Mouse (Mus musculus): ENCODE data around the gene Wwc2.

DNA sequence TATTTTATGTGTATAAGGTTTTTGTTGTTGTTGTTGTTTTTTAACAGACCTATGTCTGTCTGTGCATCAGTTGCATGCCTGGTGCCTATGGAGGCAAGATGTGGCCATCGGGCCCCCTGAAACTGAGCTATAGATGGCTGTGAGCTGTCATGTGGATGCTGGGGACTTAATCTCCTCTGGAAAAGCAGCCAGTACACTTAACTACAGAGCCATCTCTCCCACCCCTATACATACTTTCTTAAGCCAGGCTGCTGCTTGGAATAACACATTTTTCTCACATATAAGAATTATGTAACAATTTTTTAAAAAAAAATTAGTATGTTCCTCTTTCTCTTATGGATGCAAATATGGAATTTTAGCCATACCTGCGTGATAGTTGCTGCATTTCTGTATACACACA lies 207.2 kb downstream of the Wwc2 start:
- TF ChIP-seq CTCF (IDR thresholded peaks at IDR 0.05; ENCODE audit: extremely low read depth, insufficient read depth, insufficient read length, insufficient replicate concordance): no peak
- TF ChIP-seq POLR2A (IDR thresholded peaks at IDR 0.05; ENCODE audit: low read depth, low read length): no peak

Data from spleen, adult 2 months (tissue).